Mouse (Mus musculus) kidney, embryonic 14.5 days (tissue): ENCODE measurements around the gene Hic1. TPM values are rescaled to one million over a fixed set of nuclear protein-coding genes. Genes with fewer than 3 reads are reported as not detected.
A peak's percentile ranks its signal among the peaks of the same experiment; 100 is the strongest.

Experiments
- ATAC-seq: fragments of 200-750 bp; cut with Nextera tagmentation; 2 replicates; pipeline ENCODE4 v1.8.0; 2017; ENCODE audit warnings: moderate number of reproducible peaks, mild to moderate bottlenecking, moderate TSS enrichment, moderate library complexity; ENCODE audit not compliant: low FRiP score, low TSS enrichment
- H3K27ac ChIP-seq: fragments of 300-500 bp; sonication (generic); 2 replicates; pipeline ENCODE4 v1.5.1; 2014; ENCODE audit warnings: low read depth, mild to moderate bottlenecking, low read length, moderate library complexity, mixed read lengths
- H3K27me3 ChIP-seq: fragments of 300-500 bp; sonication (generic); 2 replicates; pipeline ENCODE4 v1.6.1; 2014; ENCODE audit warnings: mild to moderate bottlenecking, low read length; ENCODE audit not compliant: control insufficient read depth, insufficient read depth
- H3K36me3 ChIP-seq: fragments of 300-500 bp; sonication (generic); 2 replicates; pipeline ENCODE4 v1.6.1; 2014; ENCODE audit warnings: low read length, mixed read lengths; ENCODE audit not compliant: control insufficient read depth, insufficient read depth
- H3K4me1 ChIP-seq: fragments of 300-500 bp; sonication (generic); 2 replicates; pipeline ENCODE4 v1.6.1; 2014; ENCODE audit warnings: low read length, mixed read lengths; ENCODE audit not compliant: control insufficient read depth, insufficient read depth
- H3K4me2 ChIP-seq: fragments of 300-500 bp; sonication (generic); replicated peaks from 2 replicates; pipeline ENCODE4 v1.6.1; 2014; ENCODE audit warnings: low read depth, mild to moderate bottlenecking, low read length
- H3K4me3 ChIP-seq: fragments of 300-500 bp; sonication (generic); 2 replicates; pipeline ENCODE4 v1.5.1; 2014; ENCODE audit warnings: mild to moderate bottlenecking, low read length
- H3K9ac ChIP-seq: fragments of 300-500 bp; sonication (generic); 2 replicates; pipeline ENCODE4 v1.6.1; 2014; ENCODE audit warnings: low read depth, mild to moderate bottlenecking, low read length, moderate library complexity
- H3K9me3 ChIP-seq: fragments of 300-500 bp; sonication (generic); 2 replicates; pipeline ENCODE4 v1.6.1; 2016; ENCODE audit warnings: low read length; ENCODE audit not compliant: control insufficient read depth
- WGBS: fragments of 180-500 bp; shearing (Covaris S2); extraction: QIAGEN DNeasy Blood & Tissue Kit; methylation state at CpG from one replicate; pipeline ENCODE4 v1.1.7; 2014; 5-methylcytosine and 5-hydroxymethylcytosine counted together
- polyA plus RNA-seq: library from polyadenylated mRNA; unstranded; fragments of >200 nt; fragmentation: Nextera tagmentation; extraction: Ambion mirVana; gene quantifications from 2 replicates; pipeline ENCODE4 v1.2.1, GENCODE M21; 2014

Gene Hic1
- polyA plus RNA-seq, 1 experiment from 2014 or later, result 16.9 TPM

- H3K27ac ChIP-seq, result no peak overlapping the region
- 77% methylated on average over 4 of the region's 4 CpGs for WGBS
Observed at GRCm38 (mm10) chr11:75206347-75206746, 37.0 kb upstream of the Hic1 start.

GRCm38 (mm10) chr11:75204472-75204871, 35.2 kb upstream of the Hic1 start:
- Histone ChIP-seq H3K4me2 (no peak overlapping the region), H3K9ac (no peak overlapping the region), H3K36me3 (no peaks in the 10 kb centered on the region), H3K4me1 (0 out of 2 replicates have a peak, but pooled peaks cover 6% of the 10 kb centered on the region), H3K4me3 (no peak overlapping the region), H3K27me3 (no peaks in the 10 kb centered on the region; the same call in 1 of the 2 replicates), H3K9me3 (no peaks in the 10 kb centered on the region), H3K27ac (no peak overlapping the region)
- 45% methylated on average over 9 of the region's 9 CpGs for WGBS
- no peak for ATAC-seq

More at GRCm38 (mm10) chr11:75206347-75206746, 37.0 kb upstream of the Hic1 start:
- Histone ChIP-seq H3K9me3 (no peaks in the 10 kb centered on the region), H3K27me3 (no peaks in the 10 kb centered on the region; the same call in 1 of the 2 replicates), H3K9ac (no peak overlapping the region), H3K36me3 (no peaks in the 10 kb centered on the region), H3K4me3 (no peak overlapping the region), H3K4me1 (0 out of 2 replicates have a peak, but pooled peaks cover 6% of the 10 kb centered on the region), H3K4me2 (no peak overlapping the region)
- ATAC-seq, result no peak

GRCm38 (mm10) chr11:75203926-75204325, 34.6 kb upstream of the Hic1 start:
- Histone ChIP-seq H3K4me2 (no peak overlapping the region), H3K4me3 (no peak overlapping the region), H3K27ac (no peak overlapping the region), H3K9me3 (no peaks in the 10 kb centered on the region), H3K36me3 (no peaks in the 10 kb centered on the region), H3K27me3 (no peaks in the 10 kb centered on the region; the same call in 1 of the 2 replicates), H3K4me1 (0 out of 2 replicates have a peak, but pooled peaks cover 6% of the 10 kb centered on the region), H3K9ac (no peak overlapping the region)
- no peak for ATAC-seq
- 77% methylated on average over 4 of the region's 4 CpGs for WGBS

- no peak overlapping the region for H3K4me2 ChIP-seq
- no peak overlapping the region for H3K4me3 ChIP-seq
- H3K27me3 ChIP-seq, result peaks cover 7% of the 10 kb centered on the region
- H3K9me3 ChIP-seq, result no peaks in the 10 kb centered on the region
- WGBS, result 45% methylated on average over 8 of the region's 8 CpGs
- 0 out of 2 replicates have a peak overlapping the region, but pooled peaks have one; percentile 2 for H3K9ac ChIP-seq
- H3K4me1 ChIP-seq, result 0 out of 2 replicates have a peak, but pooled peaks cover 6% of the 10 kb centered on the region
- no peak for ATAC-seq
- H3K27ac ChIP-seq, result no peak overlapping the region
- no peaks in the 10 kb centered on the region for H3K36me3 ChIP-seq
Observed at GRCm38 (mm10) chr11:75201721-75202120, 32.4 kb upstream of the Hic1 start.

- Histone ChIP-seq H3K4me2 (no peak overlapping the region), H3K27me3 (peaks cover 15% of the 10 kb centered on the region), H3K36me3 (no peaks in the 10 kb centered on the region), H3K4me1 (0 out of 2 replicates have a peak, but pooled peaks cover 6% of the 10 kb centered on the region), H3K9me3 (no peaks in the 10 kb centered on the region), H3K27ac (no peak overlapping the region), H3K4me3 (no peak overlapping the region), H3K9ac (no peak overlapping the region)
- 87% methylated on average over 12 of the region's 12 CpGs for WGBS
- no peak for ATAC-seq
Observed at GRCm38 (mm10) chr11:75200935-75201334, 31.6 kb upstream of the Hic1 start.

GRCm38 (mm10) chr11:75199951-75200350, 30.6 kb upstream of the Hic1 start:
- 81% methylated on average over 5 of the region's 5 CpGs for WGBS

GRCm38 (mm10) chr11:75198792-75199191, 29.5 kb upstream of the Hic1 start:
- H3K27me3 ChIP-seq, result peaks cover 36% of the 10 kb centered on the region
- H3K9me3 ChIP-seq, result no peaks in the 10 kb centered on the region
- H3K27ac ChIP-seq, result no peak overlapping the region
- H3K9ac ChIP-seq, result no peak overlapping the region
- no peaks in the 10 kb centered on the region for H3K36me3 ChIP-seq
- 51% methylated on average over 4 of the region's 4 CpGs for WGBS
- H3K4me3 ChIP-seq, result no peak overlapping the region
- H3K4me1 ChIP-seq, result peaks cover 19% of the 10 kb centered on the region
- no peak for ATAC-seq
- no peak overlapping the region for H3K4me2 ChIP-seq

More at GRCm38 (mm10) chr11:75199951-75200350, 30.6 kb upstream of the Hic1 start:
- H3K9ac ChIP-seq, result no peak overlapping the region
- no peaks in the 10 kb centered on the region for H3K36me3 ChIP-seq
- no peaks in the 10 kb centered on the region for H3K9me3 ChIP-seq
- no peak overlapping the region for H3K4me2 ChIP-seq
- H3K27me3 ChIP-seq, result peaks cover 25% of the 10 kb centered on the region
- no peak overlapping the region for H3K27ac ChIP-seq
- ATAC-seq, result no peak
- H3K4me3 ChIP-seq, result no peak overlapping the region
- H3K4me1 ChIP-seq, result peaks cover 9% of the 10 kb centered on the region

- WGBS, result 36% methylated on average over 7 of the region's 7 CpGs
Observed at GRCm38 (mm10) chr11:75197956-75198355, 28.6 kb upstream of the Hic1 start.

GRCm38 (mm10) chr11:75196131-75196530, 26.8 kb upstream of the Hic1 start:
- Histone ChIP-seq H3K27me3 (peaks cover 46% of the 10 kb centered on the region), H3K27ac (no peak overlapping the region), H3K4me3 (no peak overlapping the region), H3K4me2 (no peak overlapping the region), H3K4me1 (peaks cover 20% of the 10 kb centered on the region), H3K9ac (no peak overlapping the region), H3K9me3 (no peaks in the 10 kb centered on the region), H3K36me3 (no peaks in the 10 kb centered on the region)
- ATAC-seq, result no peak
- WGBS, result 57% methylated on average over 6 of the region's 6 CpGs

More at GRCm38 (mm10) chr11:75197956-75198355, 28.6 kb upstream of the Hic1 start:
- Histone ChIP-seq H3K27me3 (peaks cover 45% of the 10 kb centered on the region), H3K4me1 (peaks cover 26% of the 10 kb centered on the region), H3K9me3 (no peaks in the 10 kb centered on the region), H3K4me2 (no peak overlapping the region), H3K9ac (no peak overlapping the region), H3K36me3 (no peaks in the 10 kb centered on the region), H3K27ac (no peak overlapping the region), H3K4me3 (no peak overlapping the region)
- no peak for ATAC-seq
